Mouse (Mus musculus) brain, embryonic 14.5 days (tissue): ENCODE measurements around the gene Pgap3.

Source experiments
- CTCF ChIP-seq: fragments of 200-500 bp; IDR thresholded peaks from 2 replicates; pipeline ENCODE4 v1.5.1; 2012; ENCODE audit warnings: inconsistent platforms, mild to moderate bottlenecking, moderate library complexity, borderline replicate concordance; ENCODE audit not compliant: insufficient read depth, insufficient read length; ENCODE audit errors: extremely low read depth
- POLR2A ChIP-seq: fragments of 200-500 bp; IDR thresholded peaks from 2 replicates; pipeline ENCODE4 v1.6.1; 2012; ENCODE audit warnings: mild to moderate bottlenecking, inconsistent platforms, borderline replicate concordance; ENCODE audit not compliant: poor library complexity, insufficient read depth, insufficient read length, severe bottlenecking; ENCODE audit errors: extremely low read depth

GRCm38 (mm10) chr11:98385638-98386585 is 14.4 kb downstream of the Pgap3 start, which contains the start of gene Pnmt:
- TF ChIP-seq CTCF: no peak
- TF ChIP-seq POLR2A: no peak
